Mouse (Mus musculus): ENCODE data around the gene Atp13a4.

The Atp13a4 gene

DNA sequence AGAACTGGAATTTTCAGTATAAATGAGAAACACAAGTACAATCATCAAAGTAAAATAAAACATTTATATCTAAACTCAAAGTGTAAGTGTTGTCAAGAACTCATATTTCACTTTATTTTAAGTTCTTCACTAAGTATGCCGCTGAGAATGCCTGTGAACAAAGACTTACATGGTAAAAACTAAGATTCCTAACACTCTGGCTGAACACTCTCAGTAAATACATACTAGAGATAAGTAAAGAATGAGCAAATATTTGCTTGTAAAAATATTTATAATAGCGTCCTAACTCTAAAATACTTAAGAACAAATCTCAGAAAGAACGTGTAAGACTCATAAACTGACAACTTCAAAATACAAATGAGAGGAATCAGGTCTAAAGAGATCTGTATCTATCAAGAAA, 80.9 kb downstream of the Atp13a4 start:
- no peak for DNase-seq (ENCODE audit: low spot score)

DNA sequence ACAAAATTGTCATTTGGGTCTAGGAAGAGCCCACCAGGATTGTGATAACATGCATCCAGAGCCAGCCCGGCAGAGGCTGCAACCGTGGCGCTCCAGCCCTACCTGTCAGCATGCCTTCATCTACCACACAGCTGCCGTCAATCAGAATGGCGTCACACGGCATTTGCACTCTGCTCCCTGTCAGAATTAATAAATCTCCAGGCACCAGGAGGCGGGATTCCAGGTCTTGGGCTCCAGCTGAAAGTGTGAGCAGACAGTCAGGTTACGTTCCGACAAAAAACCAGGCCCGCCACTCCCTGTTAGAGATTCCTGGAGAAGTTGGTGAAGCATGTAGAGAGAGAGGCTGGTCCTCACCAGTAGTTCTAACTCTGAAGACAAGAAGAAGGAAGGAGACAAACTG, 85.3 kb downstream of the Atp13a4 start:
- no peak for DNase-seq (ENCODE audit: low spot score)

DNA sequence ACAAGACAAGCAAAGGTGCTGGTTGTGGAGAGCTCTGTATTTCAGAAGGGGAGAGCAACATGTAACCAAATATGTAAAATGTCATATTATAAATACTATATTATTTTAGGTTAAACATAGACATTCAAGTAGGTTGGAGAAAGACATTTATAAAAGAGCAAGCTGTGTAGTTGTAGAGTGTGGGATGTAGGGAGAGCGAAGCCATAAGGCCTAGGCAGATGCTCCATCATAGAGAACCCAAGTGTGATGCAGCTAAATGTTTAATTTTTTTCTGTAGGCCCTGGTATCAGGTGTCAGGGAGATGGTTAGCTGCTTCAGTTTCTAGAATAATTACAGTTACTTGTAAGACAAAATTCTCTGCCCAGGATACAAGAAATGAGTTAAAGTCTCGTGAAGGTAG, 87.8 kb downstream of the Atp13a4 start:
- DNase-seq (ENCODE audit: low spot score) = no peak

DNA sequence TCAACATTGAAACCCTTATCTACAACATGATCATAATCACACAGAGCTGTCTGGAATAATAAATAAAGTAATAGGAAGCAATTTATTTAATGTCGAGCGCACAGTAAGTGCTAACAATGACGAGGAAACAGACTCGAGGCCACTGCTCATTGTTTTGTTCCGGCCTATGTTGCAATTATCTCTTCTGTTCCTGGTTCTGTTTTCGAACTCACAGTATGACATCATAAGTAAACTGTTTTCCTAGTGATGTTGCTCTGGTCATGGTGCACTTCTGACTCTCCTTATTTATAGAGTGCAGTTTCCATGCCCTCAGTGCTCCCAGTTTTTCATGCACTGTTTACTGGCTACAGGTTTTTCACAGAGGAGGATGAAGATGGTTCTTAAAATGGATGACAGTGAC, 91.4 kb downstream of the Atp13a4 start:
- DNase-seq (ENCODE audit: low spot score) = no peak

DNA sequence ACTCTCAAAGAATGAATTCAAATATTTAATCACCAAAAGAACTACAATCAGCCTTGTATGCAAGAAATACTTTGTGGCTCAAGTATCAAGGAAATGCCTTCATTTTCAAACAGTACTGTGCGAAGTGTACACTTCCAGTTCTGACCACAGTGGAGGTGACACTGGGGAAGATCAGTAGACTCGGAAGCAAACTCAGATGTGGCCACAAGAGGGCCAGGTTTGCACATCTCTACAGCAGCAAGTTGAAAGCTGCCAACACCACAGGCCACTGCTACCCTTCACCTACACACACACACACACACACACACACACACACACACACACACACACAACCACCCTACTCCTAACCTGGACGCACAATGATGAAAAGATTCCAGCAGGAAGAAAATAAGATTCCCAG, 93.0 kb downstream of the Atp13a4 start:
- peak; percentile 15 for DNase-seq (ENCODE audit: low spot score)

DNA sequence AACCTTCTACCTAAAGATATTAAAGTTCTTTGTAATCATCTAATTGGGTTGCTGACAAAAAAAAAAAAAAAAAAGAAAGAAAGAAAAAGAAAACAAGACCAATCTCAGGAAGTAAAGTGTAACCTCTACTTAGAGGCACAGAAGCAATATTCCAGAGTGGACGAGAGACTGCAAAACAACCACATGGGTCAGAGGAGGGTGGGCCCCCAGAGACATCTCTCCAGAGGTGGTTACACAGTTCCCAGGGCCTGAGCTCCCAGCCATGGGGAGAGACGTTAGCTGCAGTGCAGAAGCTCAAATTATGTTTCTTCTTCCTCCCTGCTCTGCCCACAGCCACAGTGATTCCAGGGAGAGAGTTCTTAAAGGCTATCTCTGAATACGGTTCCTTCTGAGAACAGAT, 102.5 kb downstream of the Atp13a4 start:
- DNase-seq (ENCODE audit: low spot score) = no peak

DNA sequence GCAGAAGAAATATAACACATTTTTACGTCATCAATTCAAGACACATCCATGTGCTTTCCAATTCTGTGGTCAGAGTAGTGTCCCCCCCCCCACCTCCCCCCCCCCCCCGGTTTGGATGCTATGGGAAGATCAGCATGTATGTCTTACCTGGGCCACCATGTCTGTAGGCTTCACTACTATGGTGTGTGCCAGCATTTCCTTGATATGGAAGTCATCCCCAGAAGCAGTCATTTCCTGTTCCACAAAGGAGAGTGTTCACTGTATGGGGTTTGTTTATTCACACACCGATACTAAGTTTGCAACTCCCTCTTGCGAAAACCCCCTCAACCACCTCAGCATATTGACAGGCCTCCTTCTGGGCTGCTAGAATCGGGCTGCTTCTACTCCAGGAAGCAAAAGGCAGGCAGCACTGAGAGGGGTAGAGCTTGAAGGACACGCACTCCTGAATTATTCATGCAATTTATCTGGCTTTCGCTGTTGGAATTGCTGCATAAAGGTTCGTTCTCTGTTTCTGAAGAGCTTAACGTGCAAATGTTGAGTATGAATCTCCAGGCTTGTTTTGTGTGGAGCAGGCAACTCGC, 103.2 kb downstream of the Atp13a4 start:
- no peak for DNase-seq (ENCODE audit: low spot score)

DNA sequence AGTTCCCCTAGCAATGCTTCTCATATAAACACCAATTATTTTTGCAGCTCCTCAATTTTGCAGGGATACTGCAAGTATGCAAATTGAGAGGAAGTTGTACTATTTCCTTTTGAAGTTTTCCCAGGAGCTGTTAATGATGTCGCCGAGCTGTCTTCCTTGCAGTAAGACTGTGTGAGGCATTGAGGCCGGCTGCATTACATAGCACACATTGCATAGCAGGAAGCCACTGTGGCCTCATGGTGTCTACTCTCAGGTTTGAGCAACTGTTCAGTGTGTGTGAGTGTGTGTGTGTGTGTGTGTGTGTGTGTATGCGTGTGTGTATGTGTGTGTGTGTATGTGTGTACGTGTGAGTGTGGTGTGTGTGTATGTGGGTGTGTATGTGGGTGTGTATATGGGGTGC, 106.6 kb downstream of the Atp13a4 start:
- DNase-seq (ENCODE audit: low spot score) = no peak

DNA sequence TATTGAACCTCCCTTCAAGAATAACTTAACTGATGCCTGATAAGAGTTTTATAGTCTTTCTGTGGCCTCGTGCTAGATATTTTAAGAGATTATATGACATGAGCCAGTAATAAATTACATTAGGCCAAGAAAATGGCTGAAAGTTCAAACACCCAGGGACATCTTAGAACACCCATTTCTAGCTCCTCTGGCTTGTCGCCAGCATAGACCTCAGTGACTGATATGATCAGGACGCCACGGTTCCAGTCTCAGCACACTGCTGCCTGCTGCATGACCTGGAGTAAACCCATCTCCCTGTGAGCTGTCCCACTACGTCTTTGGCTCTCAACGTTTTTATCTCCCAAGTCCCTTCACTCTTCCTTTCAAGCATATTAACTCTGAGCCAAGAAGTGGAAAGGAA, 108.9 kb downstream of the Atp13a4 start:
- DNase-seq (ENCODE audit: low spot score) = peak; percentile 38

DNA sequence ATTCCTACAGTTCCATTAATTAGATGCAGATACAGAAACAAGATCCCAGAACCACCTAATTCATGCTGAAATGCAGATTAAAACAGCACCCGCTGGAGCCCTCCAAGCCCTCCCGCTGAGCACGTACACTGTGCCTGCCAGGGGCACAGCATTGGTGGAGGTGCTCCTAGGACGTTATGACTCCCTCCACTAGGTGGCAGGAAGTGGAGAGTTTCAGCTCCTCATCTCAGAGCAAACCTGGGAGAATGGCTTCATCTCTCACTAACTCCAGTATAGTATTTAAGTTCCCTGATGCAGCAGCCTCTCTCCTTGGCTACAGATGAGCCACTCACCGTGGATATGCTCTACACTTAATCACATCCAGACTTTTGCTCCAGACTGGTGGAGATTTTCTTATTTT, 110.0 kb downstream of the Atp13a4 start:
- DNase-seq (ENCODE audit: low spot score) = no peak

DNA sequence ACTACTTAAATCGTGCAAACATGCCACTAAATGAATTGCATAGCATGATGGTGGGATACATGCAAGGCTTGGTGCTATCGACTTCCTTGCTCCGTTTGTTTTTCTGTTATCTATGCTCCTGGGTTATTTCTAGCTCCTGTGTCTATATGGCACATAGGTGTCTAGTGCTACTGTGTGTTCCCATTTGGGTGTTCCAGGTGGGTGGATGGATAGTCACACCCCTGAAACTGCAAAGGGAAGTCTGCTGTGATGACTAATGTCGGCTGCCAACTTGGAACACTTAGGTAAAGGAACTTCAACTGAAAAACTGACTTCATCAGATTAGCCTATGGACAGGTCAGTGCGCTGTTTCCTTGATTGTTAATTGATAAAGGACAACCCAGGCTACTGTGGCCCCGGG, 129.8 kb downstream of the Atp13a4 start:
- no peak for DNase-seq (ENCODE audit: low spot score)

DNA sequence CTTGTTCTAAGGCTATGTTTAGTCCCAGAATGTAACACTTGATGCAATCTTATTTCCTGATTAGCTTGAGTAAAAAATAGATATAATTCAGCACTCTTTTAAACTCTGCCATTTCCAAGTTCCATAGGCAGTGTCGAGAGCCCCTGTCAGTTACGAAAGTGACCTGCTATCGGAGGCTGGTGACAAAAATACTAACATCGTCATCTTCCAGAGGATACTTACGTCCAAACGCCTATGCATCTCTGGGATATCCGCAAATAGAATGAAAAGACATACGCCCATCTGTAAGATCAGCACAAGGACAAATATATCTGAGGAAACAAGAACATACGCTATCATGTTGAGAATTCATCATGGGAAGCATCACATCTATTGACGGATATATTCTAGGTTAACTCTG, 137.3 kb downstream of the Atp13a4 start:
- DNase-seq (ENCODE audit: low spot score) = no peak

DNA sequence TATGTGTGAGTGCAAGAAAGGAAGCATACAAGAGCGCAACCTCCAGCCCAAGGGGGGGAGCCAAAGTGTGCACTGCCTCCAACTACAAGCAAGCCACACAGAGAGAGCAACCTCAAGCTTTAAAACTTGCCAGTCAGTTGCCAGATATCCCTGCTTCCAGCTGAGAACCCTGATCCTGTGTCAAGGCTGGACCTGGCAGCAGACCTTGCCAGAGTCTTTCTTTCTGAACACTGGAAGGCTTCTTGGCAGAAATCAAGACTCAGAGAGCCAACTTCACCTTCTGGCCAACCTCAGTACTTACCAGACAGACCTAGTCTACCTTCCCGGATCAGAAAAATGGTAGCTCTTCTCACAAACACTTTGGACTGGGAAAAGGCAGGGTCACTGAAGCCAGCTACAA, 145.6 kb downstream of the Atp13a4 start:
- no peak for DNase-seq (ENCODE audit: low spot score)

DNA sequence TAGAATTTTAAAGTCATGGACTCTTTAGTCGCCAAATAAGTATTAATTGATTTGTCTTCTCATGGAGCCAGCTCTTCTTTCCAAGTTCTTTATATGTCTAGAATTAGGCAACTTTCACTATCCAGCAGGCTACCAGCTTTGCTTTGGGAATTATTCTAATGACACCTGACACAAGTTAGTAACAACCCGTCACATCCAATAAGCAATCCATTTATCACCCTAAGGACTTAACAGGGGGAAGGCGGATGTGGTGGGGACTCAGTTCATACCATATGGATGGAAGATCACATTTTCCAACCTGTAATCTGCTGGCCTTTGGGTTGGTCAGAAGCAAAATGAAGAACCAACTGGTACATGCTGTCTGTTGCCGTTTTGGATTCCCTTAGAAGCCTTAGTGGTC, 159.9 kb downstream of the Atp13a4 start:
- no peak for DNase-seq (ENCODE audit: low spot score)

DNA sequence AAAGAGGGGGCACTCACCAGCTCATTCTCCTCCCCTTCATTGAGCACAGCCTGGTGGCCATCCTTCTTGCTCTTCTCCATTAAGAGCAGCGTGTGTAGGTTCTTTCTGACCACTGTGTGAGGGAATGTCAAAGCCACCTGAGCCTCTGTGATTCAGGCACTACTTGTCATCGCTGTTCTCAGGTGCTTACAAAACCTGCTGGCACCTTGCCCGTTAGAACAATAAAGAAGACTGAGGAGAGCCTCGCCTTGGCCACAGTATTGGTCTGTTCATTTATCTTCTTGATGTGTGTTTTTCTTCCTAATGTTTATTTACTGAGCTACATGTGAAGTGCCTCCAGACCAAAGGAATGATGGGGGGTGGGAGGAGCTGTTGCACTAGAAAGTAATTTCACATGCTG, 166.2 kb downstream of the Atp13a4 start, which contains the start of gene Atp13a5:
Gene Atp13a5, minus strand, starts transcription at position 275 of the 400 bp plus-strand sequence.
- DNase-seq (ENCODE audit: low spot score) = no peak

DNA sequence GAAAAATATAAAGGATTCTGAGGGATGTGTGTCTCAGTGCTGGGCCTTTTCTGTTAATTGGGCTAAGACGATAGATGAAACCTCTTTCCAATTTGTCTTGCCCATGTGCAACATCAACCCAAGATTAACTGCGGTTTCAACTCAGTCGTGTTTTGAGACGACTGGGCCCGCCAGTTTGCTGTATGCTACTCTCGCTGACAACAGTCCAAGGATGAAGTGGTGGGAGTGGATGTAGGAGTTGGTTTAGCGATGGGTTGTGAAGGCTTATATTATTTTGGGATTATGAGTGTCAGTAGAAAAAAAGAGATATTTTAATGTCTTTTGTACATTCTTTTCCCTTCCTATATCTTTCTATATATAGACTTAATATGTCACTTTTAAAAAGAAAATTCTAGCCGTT, 170.0 kb downstream of the Atp13a4 start:
- no peak for DNase-seq (ENCODE audit: low spot score)

Measured in testis, postnatal 14 days (tissue).